Comparison of ENCODE assay signal across 28 mouse cellular contexts in the genomic region with DNA sequence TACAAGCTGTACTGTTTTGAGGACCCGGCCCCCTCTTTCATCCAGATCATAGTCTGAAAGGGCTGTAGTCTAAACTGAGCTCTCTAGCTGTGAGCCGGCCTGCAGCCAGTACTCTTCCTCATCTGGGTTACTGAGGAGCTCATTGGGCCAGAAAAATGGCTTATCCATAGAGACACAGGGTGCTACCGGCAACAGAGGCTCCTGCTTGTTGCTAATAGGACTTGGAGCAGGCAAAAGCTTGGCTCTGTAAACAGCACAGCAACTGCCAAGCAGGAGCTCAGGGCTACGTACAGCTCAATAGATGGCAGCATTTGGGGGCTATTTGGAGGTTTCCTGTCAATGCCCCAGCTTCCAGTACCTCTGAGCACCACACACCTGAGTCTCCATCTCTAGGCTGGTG. TPM values are rescaled to one million over a fixed set of nuclear protein-coding genes. Genes with fewer than 3 reads are reported as not detected.
DNase-seq lines count a peak whose midpoint lies in the region; ATAC-seq lines count a peak whose summit lies in the region.
"Had no signal": no experiment of that assay in that cellular context is flagged by ENCODE, and none has a peak within 500 bp of the region (broad histone marks: within the 10 kb centered on the region; RNA-seq: fewer than 3 reads in every experiment).

No protein-coding gene starts in this region.

- H3K27me3 ChIP-seq in forebrain, embryonic 14.5 days (replicated peaks; ENCODE audit: control insufficient read depth, insufficient read depth, low read length), result no peaks in the 10 kb centered on the region
- no peaks in the 10 kb centered on the region for H3K27me3 ChIP-seq in forebrain, embryonic 11.5 days (ENCODE audit: control insufficient read depth, insufficient read depth, low read length)
- H3K27me3 ChIP-seq: heart, embryonic 15.5 days; neural tube, embryonic 13.5 days; stomach, embryonic 15.5 days had no signal

- no peak overlapping the region for H3K27ac ChIP-seq in forebrain, embryonic 14.5 days (ENCODE audit: low read depth, low read length)
- H3K27ac ChIP-seq in forebrain, embryonic 11.5 days (ENCODE audit: low read depth, low read length), result no peak overlapping the region
- H3K27ac ChIP-seq: gastrocnemius, adult 2 months; heart, embryonic 15.5 days; neural tube, embryonic 13.5 days; stomach, embryonic 15.5 days had no signal

- H3K9me3 ChIP-seq in forebrain, embryonic 14.5 days (replicated peaks; ENCODE audit: control insufficient read depth, low read length), result no peaks in the 10 kb centered on the region
- no peaks in the 10 kb centered on the region for H3K9me3 ChIP-seq in forebrain, embryonic 11.5 days (ENCODE audit: control insufficient read depth, low read length)
- H3K9me3 ChIP-seq: heart, embryonic 15.5 days; neural tube, embryonic 13.5 days; stomach, embryonic 15.5 days had no signal

- H3K4me3 ChIP-seq in forebrain, embryonic 14.5 days (ENCODE audit: low read depth, low read length), result no peak overlapping the region
- H3K4me3 ChIP-seq in forebrain, embryonic 11.5 days (ENCODE audit: low read depth, low read length), result no peak overlapping the region
- H3K4me3 ChIP-seq: gastrocnemius, adult 2 months; heart, embryonic 15.5 days; neural tube, embryonic 13.5 days; stomach, embryonic 15.5 days had no signal

- no peak overlapping the region for H3K9ac ChIP-seq in forebrain, embryonic 14.5 days (ENCODE audit: low read length)
- no peak overlapping the region for H3K9ac ChIP-seq in forebrain, embryonic 11.5 days (ENCODE audit: low read length)
- H3K9ac ChIP-seq: heart, embryonic 15.5 days; neural tube, embryonic 13.5 days; stomach, embryonic 15.5 days had no signal

- H3K4me2 ChIP-seq in forebrain, embryonic 14.5 days (ENCODE audit: low read length), result no peak overlapping the region
- H3K4me2 ChIP-seq in forebrain, embryonic 11.5 days (ENCODE audit: low read depth, low read length, severe bottlenecking), result no peak overlapping the region
- H3K4me2 ChIP-seq: heart, embryonic 15.5 days; liver, embryonic 11.5 days; neural tube, embryonic 13.5 days; stomach, embryonic 15.5 days had no signal

- H3K4me1 ChIP-seq in forebrain, embryonic 14.5 days (ENCODE audit: control insufficient read depth, insufficient read depth, low read length), result no peaks in the 10 kb centered on the region
- H3K4me1 ChIP-seq in forebrain, embryonic 11.5 days (replicated peaks; ENCODE audit: control insufficient read depth, insufficient read depth, low read length), result no peaks in the 10 kb centered on the region
- H3K4me1 ChIP-seq: neural tube, embryonic 13.5 days; stomach, embryonic 15.5 days had no signal

- ATAC-seq in forebrain, embryonic 14.5 days, result no peak
- ATAC-seq in forebrain, embryonic 11.5 days (replicated peaks; ENCODE audit: low FRiP score), result no peak
- no peak for ATAC-seq in erythroblast, adult 5-6 weeks (replicated peaks; ENCODE audit: low FRiP score, poor library complexity, severe bottlenecking)
- ATAC-seq: activated CD4-positive, CD25-positive, alpha-beta regulatory T cell, adult 4 months; inflammation-experienced regulatory T-cells, adult 6 months had no signal

- WGBS in forebrain, embryonic 14.5 days, result 47% methylated on average over 4 of the region's 4 CpGs
- WGBS in forebrain, embryonic 11.5 days, result 65% methylated on average over 4 of the region's 4 CpGs

- peak; percentile 27 for DNase-seq in forebrain, embryonic 14.5 days (ENCODE audit: low spot score)
- DNase-seq in forebrain, embryonic 11.5 days (ENCODE audit: low spot score), result no peak
- peak; percentile 11 for DNase-seq in layer of hippocampus, adult 11-12 months (ENCODE audit: low spot score)
- no peak for DNase-seq in layer of hippocampus, postnatal 25 days (ENCODE audit: extremely low spot score in 1 of 2, low spot score in 1 of 2)
- peak; percentile 11 for DNase-seq in retina, postnatal 1 day
- DNase-seq in retina, embryonic 14.5 days (ENCODE audit: low spot score), result no peak
- no peak for DNase-seq in cerebellum, adult 11 months
- DNase-seq: adrenal gland, postnatal 10 days; cerebellum, adult 18-20 months; cerebellum, postnatal 36 days; gastrocnemius, adult 2 months; heart, adult 18-20 months; kidney, adult 2 months; kidney, postnatal 14 days; lung, adult 18-20 months; lung, postnatal 14 days; thymus, adult 18-20 months; thymus, postnatal 4 days had no signal

- no peaks in the 10 kb centered on the region for H3K36me3 ChIP-seq in forebrain, embryonic 14.5 days (ENCODE audit: control insufficient read depth, insufficient read depth, low read length)
- no peaks in the 10 kb centered on the region for H3K36me3 ChIP-seq in forebrain, embryonic 11.5 days (ENCODE audit: control insufficient read depth, insufficient read depth, low read length)
- H3K36me3 ChIP-seq: G1E; heart, embryonic 15.5 days; neural tube, embryonic 13.5 days; stomach, embryonic 15.5 days had no signal

RNA-seq across cellular contexts. Expression of a gene that starts 43.4 kb away (rescaled TPM):
- 0.06 TPM in 1 of 2 replicates, not detected in the other for polyA plus RNA-seq in forebrain, embryonic 14.5 days (2014; fragmentation: Nextera tagmentation; extraction: Ambion mirVana)
- polyA plus RNA-seq in forebrain, embryonic 11.5 days (2014; fragmentation: Nextera tagmentation; extraction: Ambion mirVana), result not detected in 2 replicates
- total RNA-seq in layer of hippocampus, postnatal 25 days (2021), result not detected
- 29.6 and 33.0 TPM in 2 replicates for total RNA-seq in erythroblast, adult 5-6 weeks (2015; ENCODE audit: low replicate concordance)
- total RNA-seq in erythroblast, adult 5-6 weeks (2017; ENCODE audit: low replicate concordance), result 28.4 and 42.7 TPM in 2 replicates
- total RNA-seq: gastrocnemius, adult 2 months; heart, adult 18-20 months; left cerebral cortex, adult 8-10 months; monocyte, adult 5-6 weeks had no signal
- polyA plus RNA-seq: activated CD4-positive, CD25-positive, alpha-beta regulatory T cell, adult 4 months; G1E; heart, embryonic 15.5 days; inflammation-experienced regulatory T-cells, adult 6 months; kidney, adult 2 months; neural tube, embryonic 13.5 days had no signal

Comparison
In these comparisons a context has a peak if more than half of its experiments do, and no peak if none do; other contexts are left out.
1. DNase-seq: peak in forebrain, embryonic 14.5 days (single experiment), layer of hippocampus, adult 11-12 months (single experiment) and retina, postnatal 1 day (single experiment); none in forebrain, embryonic 11.5 days (single experiment), layer of hippocampus, postnatal 25 days (0 of 2), retina, embryonic 14.5 days (single experiment) and cerebellum, adult 11 months (single experiment).
2. RNA of a gene that starts 43.4 kb away (total RNA-seq): 28.4 to 42.7 TPM in erythroblast, adult 5-6 weeks; not detected in layer of hippocampus, postnatal 25 days; every median in the first group is over 10 times any median in the second.